Mouse (Mus musculus) testis, adult 2 months (tissue): Measurements from ENCODE around the gene Grm7. TPM values are rescaled to one million over a fixed set of nuclear protein-coding genes. Genes with fewer than 3 reads are reported as not detected.

ENCODE experiments used
- H3K27ac ChIP-seq: fragments of 200-500 bp; 2 replicates; pipeline ENCODE4 v1.5.1; 2012; ENCODE audit warnings: low read depth, low read length; ENCODE audit not compliant: control insufficient read depth, insufficient read depth
- H3K27me3 ChIP-seq: fragments of 200-500 bp; 2 replicates; pipeline ENCODE4 v1.6.1; 2012; ENCODE audit warnings: mild to moderate bottlenecking, low read length, moderate library complexity; ENCODE audit not compliant: control insufficient read depth, insufficient read depth
- H3K36me3 ChIP-seq: fragments of 200-500 bp; 2 replicates; pipeline ENCODE4 v1.6.1; 2012; ENCODE audit warnings: mild to moderate bottlenecking, low read length; ENCODE audit not compliant: control insufficient read depth, insufficient read depth
- H3K4me1 ChIP-seq: fragments of 200-500 bp; 2 replicates; pipeline ENCODE4 v1.6.1; 2012; ENCODE audit warnings: low read length; ENCODE audit not compliant: control insufficient read depth, insufficient read depth
- H3K4me3 ChIP-seq: fragments of 200-500 bp; 2 replicates; pipeline ENCODE4 v1.5.1; 2012; ENCODE audit warnings: low read depth, mild to moderate bottlenecking, low read length, moderate library complexity, mixed read lengths; ENCODE audit not compliant: control insufficient read depth
- CTCF ChIP-seq: fragments of 200-500 bp; IDR thresholded peaks from 2 replicates; pipeline ENCODE4 v1.5.1; 2012; ENCODE audit warnings: low read depth, mild to moderate bottlenecking, inconsistent platforms, low read length, moderate library complexity; ENCODE audit not compliant: control insufficient read depth, insufficient read depth, insufficient replicate concordance
- POLR2A ChIP-seq: fragments of 200-500 bp; IDR thresholded peaks from 2 replicates; pipeline ENCODE4 v1.6.1; 2012; ENCODE audit warnings: low read depth, mild to moderate bottlenecking, inconsistent platforms, low read length, moderate library complexity; ENCODE audit not compliant: control insufficient read depth
- polyA plus RNA-seq: library from polyadenylated mRNA; depleted of rRNA; stranded (reverse); fragments of >200 nt; gene quantifications from 2 replicates; pipeline ENCODE4 v1.2.3, GENCODE M21; 2012

Gene Grm7
- polyA plus RNA-seq, 1 experiment: 0.58 TPM

- Histone ChIP-seq H3K27me3 (no peaks in the 10 kb centered on the region), H3K4me1 (no peaks in the 10 kb centered on the region), H3K27ac (no peak overlapping the region), H3K36me3 (no peaks in the 10 kb centered on the region), H3K4me3 (no peak overlapping the region)
- TF ChIP-seq POLR2A (no peak), CTCF (no peak)
These were observed 130.7 kb downstream of the Grm7 start for GRCm38 (mm10) chr6:110776046-110776445.

DNA sequence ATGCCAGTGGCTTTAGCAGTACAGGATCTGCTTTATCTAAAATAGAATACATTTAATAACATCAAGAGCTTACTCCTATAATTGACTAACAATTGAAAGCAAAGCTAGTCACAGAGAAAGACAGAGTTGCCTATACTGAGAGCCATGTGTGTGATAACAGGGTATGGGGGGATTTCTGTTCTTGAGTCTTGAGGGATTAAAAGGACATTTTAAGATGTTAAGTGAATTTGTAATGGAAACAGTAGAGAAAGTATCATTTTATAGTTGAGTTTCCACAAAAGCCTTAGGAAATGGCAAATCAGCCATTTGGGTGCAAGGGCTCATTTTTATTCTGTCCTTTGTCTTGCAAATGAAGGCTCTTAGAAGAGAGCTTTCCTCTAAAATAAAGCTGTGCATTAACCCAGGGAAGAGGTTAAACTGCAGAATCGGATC, 140.1 kb downstream of the Grm7 start:
- no peaks in the 10 kb centered on the region for H3K36me3 ChIP-seq
- no peaks in the 10 kb centered on the region for H3K4me1 ChIP-seq
- no peak overlapping the region for H3K4me3 ChIP-seq
- H3K27me3 ChIP-seq: no peaks in the 10 kb centered on the region
- no peak overlapping the region for H3K27ac ChIP-seq
- no peak for TF ChIP-seq CTCF
- TF ChIP-seq POLR2A: no peak

DNA sequence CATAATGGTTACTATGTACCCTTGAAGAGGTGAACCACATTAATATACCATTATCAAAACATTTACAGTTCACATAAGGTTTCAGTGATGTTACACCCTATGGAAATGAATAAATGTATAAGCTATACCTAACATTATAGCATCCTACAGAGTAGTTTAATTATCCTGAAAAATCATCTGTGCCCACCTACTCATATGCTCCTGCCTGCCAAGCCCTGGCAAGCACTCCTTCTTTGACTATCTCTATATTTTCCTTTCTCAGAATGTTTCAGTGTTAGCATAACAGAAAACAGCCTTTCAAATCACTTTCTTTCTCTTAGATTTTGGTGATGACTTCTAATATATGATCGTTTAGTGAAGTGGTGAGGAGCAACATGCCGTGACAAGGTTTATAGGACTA, 147.3 kb downstream of the Grm7 start:
- no peaks in the 10 kb centered on the region for H3K36me3 ChIP-seq
- no peak overlapping the region for H3K4me3 ChIP-seq
- no peaks in the 10 kb centered on the region for H3K4me1 ChIP-seq
- H3K27ac ChIP-seq: no peak overlapping the region
- TF ChIP-seq POLR2A: no peak
- TF ChIP-seq CTCF: no peak
- no peaks in the 10 kb centered on the region for H3K27me3 ChIP-seq

- H3K27me3 ChIP-seq: no peaks in the 10 kb centered on the region
- no peak overlapping the region for H3K4me3 ChIP-seq
- TF ChIP-seq POLR2A: no peak
- no peak for TF ChIP-seq CTCF
- H3K27ac ChIP-seq: no peak overlapping the region
- no peaks in the 10 kb centered on the region for H3K4me1 ChIP-seq
- H3K36me3 ChIP-seq: no peaks in the 10 kb centered on the region
These were observed 162.1 kb downstream of the Grm7 start for GRCm38 (mm10) chr6:110807481-110807880.

- no peak overlapping the region for H3K4me3 ChIP-seq
- no peak overlapping the region for H3K27ac ChIP-seq
- H3K36me3 ChIP-seq: no peaks in the 10 kb centered on the region
- H3K4me1 ChIP-seq: no peaks in the 10 kb centered on the region
- H3K27me3 ChIP-seq: no peaks in the 10 kb centered on the region
- TF ChIP-seq CTCF: no peak
- no peak for TF ChIP-seq POLR2A
These were observed 166.8 kb downstream of the Grm7 start for GRCm38 (mm10) chr6:110812214-110812613.

GRCm38 (mm10) chr6:110818236-110818635, 172.9 kb downstream of the Grm7 start:
- Histone ChIP-seq H3K27me3 (no peaks in the 10 kb centered on the region), H3K36me3 (no peaks in the 10 kb centered on the region), H3K4me1 (no peaks in the 10 kb centered on the region), H3K27ac (no peak overlapping the region), H3K4me3 (no peak overlapping the region)
- TF ChIP-seq CTCF (no peak), POLR2A (no peak)

- TF ChIP-seq CTCF (no peak), POLR2A (no peak)
- Histone ChIP-seq H3K27me3 (no peaks in the 10 kb centered on the region), H3K27ac (no peak overlapping the region), H3K36me3 (no peaks in the 10 kb centered on the region), H3K4me1 (no peaks in the 10 kb centered on the region), H3K4me3 (no peak overlapping the region)
These were observed 222.9 kb downstream of the Grm7 start for GRCm38 (mm10) chr6:110868311-110868710.

- H3K27ac ChIP-seq: no peak overlapping the region
- TF ChIP-seq CTCF: no peak
- no peak for TF ChIP-seq POLR2A
These were observed 336.6 kb downstream of the Grm7 start for GRCm38 (mm10) chr6:110982013-110982412.

GRCm38 (mm10) chr6:111039099-111039498, 393.7 kb downstream of the Grm7 start:
- no peak overlapping the region for H3K4me3 ChIP-seq
- no peak overlapping the region for H3K27ac ChIP-seq
- no peaks in the 10 kb centered on the region for H3K36me3 ChIP-seq
- H3K27me3 ChIP-seq: no peaks in the 10 kb centered on the region
- H3K4me1 ChIP-seq: no peaks in the 10 kb centered on the region
- TF ChIP-seq POLR2A (no peak), CTCF (no peak)

More at GRCm38 (mm10) chr6:110982013-110982412, 336.6 kb downstream of the Grm7 start:
- no peaks in the 10 kb centered on the region for H3K27me3 ChIP-seq
- H3K36me3 ChIP-seq: no peaks in the 10 kb centered on the region
- H3K4me1 ChIP-seq: no peaks in the 10 kb centered on the region
- no peak overlapping the region for H3K4me3 ChIP-seq
